Mouse (Mus musculus): ENCODE measurements at regions not wholly inside any gene's neighbourhood (a gene's known extent, or its start where the extent isn't known, plus 50 kb on each side); places are given as distances from the start of the nearest gene placed in this dataset.
"Not testable (repeated sequence)": the region's sequence is repeated elsewhere in the genome, so short reads cannot be mapped to it uniquely, and the experiment has no call there.

GRCm38 (mm10) chr3:7014345-7014973 is 394.2 kb upstream of the 1700008P02Rik start:
- ATAC-seq (ENCODE audit: low FRiP score) (no peak), DNase-seq (ENCODE audit: low spot score) (no peak)
- H3K27ac ChIP-seq (ENCODE audit: low read depth, low read length), result no peak overlapping the region
- no peaks in the 10 kb centered on the region for H3K36me3 ChIP-seq (ENCODE audit: insufficient read depth, low read length)
- no peak overlapping the region for H3K4me3 ChIP-seq (ENCODE audit: low read depth, low read length)
- H3K9me3 ChIP-seq (ENCODE audit: low read length), result no peaks in the 10 kb centered on the region
- no peaks in the 10 kb centered on the region for H3K27me3 ChIP-seq (ENCODE audit: insufficient read depth, low read length)
- no peak overlapping the region for H3K9ac ChIP-seq (replicated peaks; ENCODE audit: low read length, poor library complexity, severe bottlenecking)
- H3K4me1 ChIP-seq (ENCODE audit: insufficient read depth, low read length), result no peaks in the 10 kb centered on the region
- TF ChIP-seq CTCF (IDR thresholded peaks at IDR 0.05), result no peak
- H3K4me2 ChIP-seq (ENCODE audit: low read depth, low read length, poor library complexity, severe bottlenecking), result no peak overlapping the region
- 32% methylated on average over 7 of the region's 7 CpGs for WGBS

GRCm38 (mm10) chr3:7013516-7013915 is 393.3 kb upstream of the 1700008P02Rik start:
- Histone ChIP-seq H3K9me3 (ENCODE audit: low read length) (no peaks in the 10 kb centered on the region), H3K4me2 (ENCODE audit: low read depth, low read length, poor library complexity, severe bottlenecking) (no peak overlapping the region), H3K4me3 (ENCODE audit: low read depth, low read length) (no peak overlapping the region), H3K9ac (replicated peaks; ENCODE audit: low read length, poor library complexity, severe bottlenecking) (no peak overlapping the region), H3K27ac (ENCODE audit: low read depth, low read length) (peak overlapping the region; percentile 18; the same call in 1 of the 2 replicates), H3K4me1 (ENCODE audit: insufficient read depth, low read length) (no peaks in the 10 kb centered on the region; the same call in 1 of the 2 replicates), H3K27me3 (ENCODE audit: insufficient read depth, low read length) (no peaks in the 10 kb centered on the region), H3K36me3 (ENCODE audit: insufficient read depth, low read length) (no peaks in the 10 kb centered on the region)
- DNase-seq (ENCODE audit: low spot score) (no peak), ATAC-seq (ENCODE audit: low FRiP score) (no peak)
- TF ChIP-seq CTCF (IDR thresholded peaks at IDR 0.05), result no peak

GRCm38 (mm10) chr3:7010294-7011087 is 390.2 kb upstream of the 1700008P02Rik start:
- H3K4me2 ChIP-seq (ENCODE audit: low read depth, low read length, poor library complexity, severe bottlenecking), result no peak overlapping the region
- ATAC-seq (ENCODE audit: low FRiP score) (peak; percentile 80), DNase-seq (ENCODE audit: low spot score) (peak; percentile 73)
- no peaks in the 10 kb centered on the region for H3K36me3 ChIP-seq (ENCODE audit: insufficient read depth, low read length)
- H3K9me3 ChIP-seq (ENCODE audit: low read length), result no peaks in the 10 kb centered on the region
- peak overlapping the region; percentile 65; the same call in 1 of the 2 replicates for H3K27ac ChIP-seq (ENCODE audit: low read depth, low read length)
- H3K9ac ChIP-seq (replicated peaks; ENCODE audit: low read length, poor library complexity, severe bottlenecking), result no peak overlapping the region
- peak; percentile 79 for TF ChIP-seq CTCF (IDR thresholded peaks at IDR 0.05)
- WGBS, result 33% methylated on average over 7 of the region's 7 CpGs
- H3K27me3 ChIP-seq (ENCODE audit: insufficient read depth, low read length), result no peaks in the 10 kb centered on the region
- no peak overlapping the region for H3K4me3 ChIP-seq (ENCODE audit: low read depth, low read length)
- no peaks in the 10 kb centered on the region; the same call in 1 of the 2 replicates for H3K4me1 ChIP-seq (ENCODE audit: insufficient read depth, low read length)

- H3K36me3 ChIP-seq (ENCODE audit: insufficient read depth, low read length), result no peaks in the 10 kb centered on the region
- 39% methylated on average over 7 of the region's 7 CpGs for WGBS
- no peak overlapping the region for H3K4me3 ChIP-seq (ENCODE audit: low read depth, low read length)
- TF ChIP-seq CTCF (IDR thresholded peaks at IDR 0.05), result no peak
- H3K27ac ChIP-seq (ENCODE audit: low read depth, low read length), result peak overlapping the region; percentile 55; the same call in 1 of the 2 replicates
- no peaks in the 10 kb centered on the region for H3K27me3 ChIP-seq (ENCODE audit: insufficient read depth, low read length)
- no peaks in the 10 kb centered on the region for H3K9me3 ChIP-seq (ENCODE audit: low read length)
- H3K4me2 ChIP-seq (ENCODE audit: low read depth, low read length, poor library complexity, severe bottlenecking), result peak overlapping the region; percentile 20
- DNase-seq (ENCODE audit: low spot score), result peak; percentile 16
- H3K9ac ChIP-seq (replicated peaks; ENCODE audit: low read length, poor library complexity, severe bottlenecking), result 0 out of 2 replicates have a peak overlapping the region, but pooled peaks have one; percentile 29
- H3K4me1 ChIP-seq (ENCODE audit: insufficient read depth, low read length), result no peaks in the 10 kb centered on the region; the same call in 1 of the 2 replicates
- no peak for ATAC-seq (ENCODE audit: low FRiP score)
Observed at GRCm38 (mm10) chr3:7008671-7009217, 388.5 kb upstream of the 1700008P02Rik start.

GRCm38 (mm10) chr3:7007811-7008359 is 387.6 kb upstream of the 1700008P02Rik start:
- Histone ChIP-seq H3K27me3 (ENCODE audit: insufficient read depth, low read length) (no peaks in the 10 kb centered on the region), H3K4me3 (ENCODE audit: low read depth, low read length) (no peak overlapping the region), H3K9ac (replicated peaks; ENCODE audit: low read length, poor library complexity, severe bottlenecking) (no peak overlapping the region), H3K9me3 (ENCODE audit: low read length) (no peaks in the 10 kb centered on the region), H3K27ac (ENCODE audit: low read depth, low read length) (peak overlapping the region; percentile 8; the same call in 1 of the 2 replicates), H3K36me3 (ENCODE audit: insufficient read depth, low read length) (no peaks in the 10 kb centered on the region), H3K4me2 (ENCODE audit: low read depth, low read length, poor library complexity, severe bottlenecking) (no peak overlapping the region), H3K4me1 (ENCODE audit: insufficient read depth, low read length) (no peaks in the 10 kb centered on the region; the same call in 1 of the 2 replicates)
- TF ChIP-seq CTCF (IDR thresholded peaks at IDR 0.05), result no peak
- ATAC-seq (ENCODE audit: low FRiP score) (no peak), DNase-seq (ENCODE audit: low spot score) (peak; percentile 14)
- WGBS, result 34% methylated on average over 5 of the region's 5 CpGs

- ATAC-seq (ENCODE audit: low FRiP score), result not testable (repeated sequence)
Observed at GRCm38 (mm10) chr3:6991735-6992134, 371.5 kb upstream of the 1700008P02Rik start.

More at GRCm38 (mm10) chr3:6991735-6992134, 371.5 kb upstream of the 1700008P02Rik start:
- H3K9ac ChIP-seq (replicated peaks; ENCODE audit: low read length, poor library complexity, severe bottlenecking); H3K27me3 ChIP-seq (ENCODE audit: insufficient read depth, low read length); H3K4me3 ChIP-seq (ENCODE audit: low read depth, low read length); H3K36me3 ChIP-seq (ENCODE audit: insufficient read depth, low read length); H3K4me2 ChIP-seq (ENCODE audit: low read depth, low read length, poor library complexity, severe bottlenecking); H3K27ac ChIP-seq (ENCODE audit: low read depth, low read length); H3K4me1 ChIP-seq (ENCODE audit: insufficient read depth, low read length); H3K9me3 ChIP-seq (ENCODE audit: low read length); DNase-seq (ENCODE audit: low spot score): not testable (repeated sequence)
- WGBS, result 88% methylated on average over 5 of the region's 5 CpGs

Data from midbrain, postnatal 0 days (tissue).